Mouse (Mus musculus) G1E-ER4 (cell line): ENCODE results near the gene Gm49355. TPM values are rescaled to one million over a fixed set of nuclear protein-coding genes. Genes with fewer than 3 reads are reported as not detected.

Experiments
- GATA1 ChIP-seq: IDR thresholded peaks from one replicate; pipeline ENCODE4 v1.8.0; 2012; ENCODE audit warnings: low read length, inconsistent platforms
- polyA plus RNA-seq: library from polyadenylated mRNA; stranded (reverse); fragments of >175 nt; gene quantifications from 2 replicates; pipeline ENCODE4 v1.2.3, GENCODE M21; 2012

The Gm49355 gene
- not detected in 2 replicates for polyA plus RNA-seq

- TF ChIP-seq GATA1, result no peak
Measured at GRCm38 (mm10) chr14:12283641-12284040, at the start of gene Gm49355. Gm49355 (plus strand) TSS chr14:12283976.

- TF ChIP-seq GATA1, result no peak
Measured at GRCm38 (mm10) chr14:12243726-12244125, 40.0 kb upstream of the Gm49355 start.

DNA sequence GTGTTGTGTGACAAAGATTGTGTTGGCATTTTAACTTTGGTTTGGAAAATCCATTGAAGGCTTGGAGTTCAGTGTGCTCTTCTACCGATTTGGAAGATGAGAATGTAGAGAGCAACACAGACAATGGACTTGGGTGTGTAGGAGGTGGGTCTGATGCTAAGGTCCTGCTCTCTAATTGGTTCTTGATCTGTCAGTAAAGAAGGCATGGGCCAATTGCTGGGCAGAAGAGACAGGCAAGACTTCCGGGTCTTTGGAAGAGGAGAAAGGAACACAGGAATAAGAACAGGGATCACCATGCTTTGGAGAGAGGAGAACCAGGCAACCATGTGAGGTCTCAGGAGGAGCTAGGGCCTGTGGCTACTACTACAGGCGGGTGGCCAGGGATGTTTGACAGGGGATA lies 7.7 kb upstream of the Gm49355 start:
- TF ChIP-seq GATA1, result no peak

- TF ChIP-seq GATA1, result no peak
Measured at GRCm38 (mm10) chr14:12284141-12284912, 551 bp downstream of the Gm49355 start, which contains the start of gene 3830406C13Rik. 3830406C13Rik (plus strand) TSS chr14:12284173.

GRCm38 (mm10) chr14:12296391-12296790 lies 12.6 kb downstream of the Gm49355 start:
- TF ChIP-seq GATA1, result no peak

DNA sequence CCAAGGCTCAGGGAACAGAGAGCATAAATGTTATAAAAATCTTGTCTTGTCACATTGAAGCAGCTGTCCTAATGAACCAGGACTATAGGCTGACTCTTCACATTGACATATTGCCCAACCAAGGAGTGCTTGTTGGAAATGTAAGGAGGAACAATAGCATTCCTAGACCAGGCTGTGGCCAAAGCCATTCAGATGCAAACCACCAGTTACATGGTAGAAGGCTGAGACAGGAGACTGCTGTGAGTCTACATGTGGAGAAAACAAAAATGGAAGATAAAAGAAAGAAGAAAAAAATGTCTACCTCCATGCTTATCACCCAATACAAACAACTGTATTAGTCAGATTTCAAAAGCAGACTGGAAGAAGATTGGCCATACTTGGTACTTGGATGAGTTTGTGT lies 15.4 kb downstream of the Gm49355 start:
- TF ChIP-seq GATA1, result no peak

DNA sequence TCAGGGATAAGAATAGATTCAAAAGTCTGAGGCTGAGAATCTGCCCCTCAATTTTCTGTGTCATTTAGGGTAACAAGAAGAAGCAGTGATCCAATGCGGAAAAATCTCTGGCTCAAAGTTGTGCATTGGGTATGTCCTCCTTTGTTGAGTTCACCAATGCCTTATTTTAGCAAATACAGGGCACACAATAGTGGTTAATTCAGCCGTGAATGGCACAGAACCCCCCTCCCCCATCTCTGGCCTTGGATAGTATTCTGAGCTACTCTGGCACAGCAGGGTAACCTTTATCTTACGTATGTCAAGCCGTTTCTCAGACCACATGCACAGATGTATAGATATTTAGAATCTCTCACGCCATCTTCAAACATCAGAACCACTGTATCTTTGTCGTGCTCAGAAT lies 15.9 kb downstream of the Gm49355 start:
- TF ChIP-seq GATA1, result no peak

DNA sequence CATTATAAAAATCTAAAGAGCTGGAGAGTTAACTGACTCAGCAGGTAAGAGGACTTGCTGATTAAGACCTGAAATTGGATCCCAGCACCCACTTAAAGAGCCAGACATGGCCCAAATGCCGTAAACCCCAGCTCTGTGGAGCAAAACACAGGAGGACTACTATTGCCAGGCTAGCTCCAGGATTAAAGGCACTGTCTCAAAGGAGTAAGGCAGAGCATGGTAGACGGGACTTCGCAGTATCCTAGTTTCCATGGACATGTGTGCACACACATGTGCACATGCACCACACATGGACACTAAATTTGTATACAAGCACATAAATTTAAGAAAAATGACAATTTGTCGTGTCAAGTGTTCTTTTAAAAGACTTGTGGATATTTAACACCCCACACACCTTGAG lies 16.5 kb downstream of the Gm49355 start:
- TF ChIP-seq GATA1, result no peak

GRCm38 (mm10) chr14:12300677-12301076 lies 16.9 kb downstream of the Gm49355 start:
- no peak for TF ChIP-seq GATA1

GRCm38 (mm10) chr14:12303106-12303505 lies 19.3 kb downstream of the Gm49355 start:
- no peak for TF ChIP-seq GATA1

DNA sequence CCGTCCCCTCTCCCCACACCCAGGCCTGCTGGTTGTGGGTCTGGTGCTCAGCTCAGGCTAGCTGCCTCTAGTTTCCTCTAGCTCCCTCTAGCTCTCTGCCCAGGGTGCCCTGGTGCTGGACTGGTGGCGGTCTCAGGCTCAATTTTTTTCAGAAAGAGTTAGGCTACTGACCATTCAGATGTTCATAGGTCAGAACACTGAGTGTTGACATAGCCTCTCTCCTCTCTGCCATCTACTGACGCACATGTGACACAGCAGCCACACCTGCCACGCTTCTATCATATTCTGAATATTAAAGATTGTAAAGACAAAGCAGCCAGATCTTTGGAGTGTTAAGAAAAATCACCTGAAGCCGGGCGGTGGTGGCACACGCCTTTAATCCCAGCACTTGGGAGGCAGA lies 49.8 kb downstream of the Gm49355 start:
- TF ChIP-seq GATA1, result no peak

DNA sequence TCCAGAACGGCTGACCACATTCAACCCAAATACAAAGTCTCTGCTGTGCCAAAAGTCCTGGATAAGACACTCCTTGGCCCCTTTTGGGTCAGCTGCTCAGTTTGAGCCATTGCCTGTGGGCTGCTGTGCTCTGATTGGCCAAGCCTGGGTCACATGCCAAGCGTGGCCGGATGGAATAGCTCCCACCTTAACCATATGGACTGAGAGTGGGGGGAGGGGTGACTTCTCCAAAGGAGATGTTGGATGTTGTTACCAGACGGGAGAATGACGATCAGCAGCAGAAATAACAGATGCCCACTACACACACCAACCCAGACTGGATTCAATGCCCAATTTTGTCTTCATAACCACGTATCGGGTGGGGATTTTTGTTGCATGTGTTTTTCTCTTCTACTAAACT lies 51.1 kb downstream of the Gm49355 start:
- no peak for TF ChIP-seq GATA1

GRCm38 (mm10) chr14:12337421-12337997 lies 53.7 kb downstream of the Gm49355 start:
- no peak for TF ChIP-seq GATA1

DNA sequence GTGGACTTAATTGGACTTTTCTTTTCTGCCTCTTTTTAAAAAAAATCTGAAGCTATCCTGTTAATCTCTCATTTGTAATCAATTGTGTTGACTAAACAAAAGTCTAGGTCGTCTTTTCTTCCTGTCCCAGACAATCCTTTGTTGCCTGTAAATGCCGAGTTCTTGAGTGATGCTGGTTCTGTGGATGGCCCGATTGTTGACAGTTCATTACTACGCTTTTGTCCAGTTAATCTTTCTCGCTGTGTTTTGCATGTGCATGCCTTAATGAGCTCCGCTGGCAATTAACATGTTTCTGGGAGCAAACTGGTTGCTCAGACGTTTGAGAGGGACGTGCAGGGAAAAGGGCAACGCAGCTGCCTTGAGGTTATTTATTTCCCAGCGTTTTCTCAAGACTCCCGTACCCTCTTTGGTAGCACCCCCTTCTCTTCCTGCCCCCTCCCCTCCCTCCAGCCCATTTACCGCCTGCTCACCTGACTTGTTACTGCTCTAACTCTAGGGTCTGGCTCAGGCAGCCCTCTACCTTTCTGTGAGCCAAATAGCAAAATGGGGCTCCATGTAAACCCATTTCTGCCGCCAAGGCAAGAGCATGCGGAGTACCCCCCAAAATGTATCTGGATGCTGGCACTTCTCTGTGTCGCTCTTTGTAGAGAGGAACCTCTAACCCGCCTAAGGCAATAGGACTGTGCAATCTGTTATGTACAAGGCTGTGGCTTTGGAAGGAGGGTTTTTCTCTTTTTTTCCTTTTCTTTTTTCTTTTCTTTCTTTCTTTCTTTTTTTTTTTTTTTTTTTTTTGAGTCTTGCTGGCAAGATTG lies 54.4 kb downstream of the Gm49355 start:
- TF ChIP-seq GATA1, result no peak

DNA sequence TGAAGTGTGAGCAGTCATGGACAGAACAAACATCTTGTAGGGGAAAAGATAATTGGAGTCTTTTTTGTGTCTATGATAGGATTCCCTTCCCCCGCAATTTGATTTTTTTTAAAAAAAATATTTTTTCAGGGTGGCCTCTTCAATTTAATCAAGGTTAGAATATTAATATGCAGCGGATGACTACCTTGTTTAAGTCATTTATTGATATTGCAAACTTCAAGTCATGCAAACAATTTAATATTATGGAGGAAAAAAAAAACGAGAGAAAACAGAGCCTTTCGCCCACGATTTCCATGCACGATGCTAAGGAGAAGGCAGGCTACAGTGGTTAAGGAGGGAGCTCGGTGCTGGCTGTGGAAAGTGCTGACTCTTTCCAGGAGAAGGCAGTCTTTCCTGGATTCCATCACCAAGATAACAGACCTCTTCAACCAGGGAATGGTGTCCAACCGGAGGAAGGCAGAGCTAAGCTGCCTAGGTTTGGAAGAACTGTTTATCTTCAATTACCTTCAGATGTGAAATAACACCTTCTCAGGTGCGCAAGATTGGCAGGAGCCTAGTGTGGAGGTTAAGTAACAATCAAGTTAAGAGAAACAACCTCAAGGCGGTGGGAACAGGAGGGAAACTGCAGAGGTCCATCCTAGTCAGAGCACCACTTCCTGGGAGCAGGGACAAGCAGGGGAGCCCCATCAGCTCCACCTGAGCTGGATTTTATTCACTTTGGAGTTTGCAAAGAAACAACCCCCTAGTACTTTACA lies 55.2 kb downstream of the Gm49355 start:
- no peak for TF ChIP-seq GATA1
